Mouse (Mus musculus): Measurements from ENCODE around the gene Wfdc21.

DNA sequence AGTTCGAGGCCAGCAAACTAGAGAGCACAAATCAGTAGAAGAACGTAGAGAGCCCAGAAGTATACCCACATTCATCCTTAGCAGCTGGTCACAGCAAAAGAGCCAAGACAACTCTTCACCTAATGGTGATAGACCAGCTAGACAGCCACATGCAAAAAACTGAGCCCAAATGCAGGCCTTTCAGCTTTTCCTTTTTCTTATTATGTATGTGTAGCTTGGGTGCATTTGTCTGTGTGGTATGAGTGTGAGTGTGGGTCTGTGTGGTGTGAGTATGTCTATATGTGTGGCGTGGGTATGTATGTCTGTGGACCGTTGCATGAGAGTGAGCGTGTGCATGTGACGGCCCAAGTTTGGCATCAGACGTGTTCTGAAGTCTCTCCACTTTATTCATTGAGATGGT lies 24.3 kb downstream of the Wfdc21 start:
- no peak for TF ChIP-seq CTCF (conservative IDR thresholded peaks at IDR 0.05; ENCODE audit: low read length)
- no peak for TF ChIP-seq NANOG (IDR thresholded peaks at IDR 0.05; ENCODE audit: borderline replicate concordance, low read length)
- TF ChIP-seq POU5F1 (IDR thresholded peaks at IDR 0.05; ENCODE audit: borderline replicate concordance, low read length): no peak

Data from E14TG2a.4 (cell line).